Mouse (Mus musculus) heart, postnatal 10 days (tissue): Measurements from ENCODE around the gene Kantr. TPM values are rescaled to one million over a fixed set of nuclear protein-coding genes. Genes with fewer than 3 reads are reported as not detected.
"Not testable (repeated sequence)": the region's sequence is repeated elsewhere in the genome, so short reads cannot be mapped to it uniquely, and the experiment has no call there.

Source experiments
- DNase-seq, 2 experiments: peaks; one replicate each; pipeline ENCODE4 v3.0.0; 2021
- intact Hi-C: fragments of 180-260 bp; cut with DNase I; formaldehyde crosslinking; loops from one replicate; pipeline ENCODE4 v1.15.1; 2025
- total RNA-seq, 2 experiments: library from RNA; stranded (reverse); gene quantifications; 2 replicates each; pipeline ENCODE4 v1.2.3; 2021

Gene Kantr
- total RNA-seq, 2 experiments from 2014 or later = 3.1 to 3.6 TPM

- intact Hi-C loops, DNase-seq: not testable (repeated sequence)
Measured at GRCm38 (mm10) chrX:152287026-152287425, 40.3 kb downstream of the Kantr start.

- intact Hi-C loops = no loop called here
- no peak for DNase-seq
Measured at GRCm38 (mm10) chrX:152284746-152285145, 42.5 kb downstream of the Kantr start.

- intact Hi-C loops = no loop called here
- no peak for DNase-seq
Measured at GRCm38 (mm10) chrX:152279384-152279783, 47.9 kb downstream of the Kantr start.

- no peak for DNase-seq
- intact Hi-C loops = no loop called here
Measured at GRCm38 (mm10) chrX:152271189-152271588, 56.1 kb downstream of the Kantr start.

Other genes with a start within 250 kb of the Kantr start
- 10 to 100 TPM; 66.9 to 69.9 TPM for gene Iqsec2, start 183.2 kb downstream of the Kantr start, total RNA-seq
- gene Kdm5c, start 94.5 kb downstream of the Kantr start, total RNA-seq = 10 to 100 TPM; 41.7 to 55.2 TPM
- 10 to 100 TPM; 12.6 to 14.2 TPM for gene Tspyl2, start 14.9 kb upstream of the Kantr start, total RNA-seq
- 1 to 10 TPM; 2.3 to 2.4 TPM for gene Gpr173, start 41.2 kb upstream of the Kantr start, total RNA-seq
- not detected for gene Cldn34a, start 235.8 kb upstream of the Kantr start, total RNA-seq